Mouse (Mus musculus): ENCODE results near the gene Tcf7. TPM values are rescaled to one million over a fixed set of nuclear protein-coding genes. Genes with fewer than 3 reads are reported as not detected.
A peak's percentile ranks its signal among the peaks of the same experiment; 100 is the strongest.

Tcf7 gene
- polyA plus RNA-seq, 1 experiment from 2014 or later = 5.5 TPM

DNA sequence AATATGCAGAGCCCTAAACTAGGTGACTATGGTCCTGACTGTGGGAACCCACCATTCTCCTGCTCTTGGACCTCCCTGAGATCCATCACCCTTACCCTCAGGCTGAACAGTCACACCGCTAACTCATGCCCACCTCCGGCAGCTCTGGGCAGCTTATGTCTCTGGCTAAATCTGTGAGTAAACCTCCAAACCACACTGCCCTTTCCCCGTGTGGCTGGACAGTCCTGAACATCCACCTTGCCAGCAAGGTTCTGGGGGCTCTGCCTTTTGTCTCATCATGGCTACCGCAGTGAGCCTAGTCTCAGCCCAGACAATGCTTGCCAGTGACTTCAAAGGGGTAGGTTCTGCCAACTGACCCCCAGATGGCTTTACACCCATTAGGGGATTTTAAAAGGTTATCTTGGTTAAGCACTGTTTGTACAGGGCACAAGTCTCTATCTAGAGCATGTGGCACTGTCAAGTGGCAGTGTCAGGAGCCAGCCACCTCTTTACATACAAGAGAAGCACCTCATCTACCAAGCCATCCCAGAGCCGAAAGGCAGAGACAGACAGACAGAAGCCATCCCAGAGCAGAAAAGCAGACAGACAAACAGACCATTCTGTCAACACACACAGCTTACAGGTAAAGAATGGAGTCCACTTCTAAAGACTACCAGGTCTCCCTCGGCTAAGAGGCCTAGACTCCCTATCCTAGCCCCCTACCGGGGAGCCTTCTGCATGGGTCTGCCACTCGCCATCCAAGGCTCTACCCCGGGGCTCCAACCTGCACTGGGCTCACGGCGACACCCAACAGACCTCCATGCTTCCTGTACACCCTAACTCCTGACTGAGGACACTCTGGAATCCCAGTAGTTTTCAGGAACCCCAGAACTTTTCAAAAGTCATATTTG lies 2.0 kb downstream of the Tcf7 start:
- H3K4me1 ChIP-seq (ENCODE audit: control insufficient read depth, insufficient read depth, low read length) = peaks cover 20% of the 10 kb centered on the region
- 89% methylated on average over 11 of the region's 11 CpGs for WGBS (ENCODE audit: insufficient replicate concordance)
- ATAC-seq (replicated peaks; ENCODE audit: insufficient number of reproducible peaks, low FRiP score, low TSS enrichment) = no peak
- H3K27me3 ChIP-seq (ENCODE audit: control insufficient read depth, insufficient read depth, low read length) = peaks cover 12% of the 10 kb centered on the region; the same call in 1 of the 2 replicates
- no peaks in the 10 kb centered on the region for H3K36me3 ChIP-seq (ENCODE audit: control insufficient read depth, insufficient read depth, low read length)
- H3K4me2 ChIP-seq = no peak overlapping the region
- no peak overlapping the region for H3K4me3 ChIP-seq (ENCODE audit: low read depth, low read length)
- no peak overlapping the region for H3K27ac ChIP-seq (ENCODE audit: low read depth, low read length)
- H3K9ac ChIP-seq (ENCODE audit: low read depth, low read length) = no peak overlapping the region
- no peaks in the 10 kb centered on the region for H3K9me3 ChIP-seq (replicated peaks; ENCODE audit: control insufficient read depth, low read length)

DNA sequence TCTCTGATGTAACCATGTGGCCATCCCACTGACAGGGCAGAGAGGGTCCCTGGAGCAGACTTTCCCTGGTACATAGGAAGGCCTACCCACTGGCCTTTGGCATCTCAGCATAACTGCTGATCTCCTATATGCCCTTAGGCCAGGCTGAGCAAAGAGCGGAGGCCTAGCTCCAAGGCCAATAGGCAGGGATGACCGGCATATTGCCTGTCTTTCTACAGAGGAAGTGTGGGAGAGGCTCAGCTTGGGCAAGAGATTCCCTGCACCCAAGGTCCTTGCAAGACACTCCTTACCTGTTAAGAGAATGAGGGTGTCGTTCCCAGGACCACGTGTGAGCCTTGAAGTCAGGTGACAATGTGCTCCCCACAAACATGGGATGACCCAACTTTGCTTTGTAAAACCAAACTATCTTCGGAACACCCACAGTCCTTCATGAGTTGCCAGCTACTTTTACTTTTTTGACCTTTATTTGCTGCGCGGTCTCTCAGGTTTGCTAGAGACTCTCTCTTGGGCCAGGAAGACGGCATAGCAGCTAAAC lies 3.1 kb downstream of the Tcf7 start:
- peaks cover 28% of the 10 kb centered on the region for H3K4me1 ChIP-seq (ENCODE audit: control insufficient read depth, insufficient read depth, low read length)
- ATAC-seq (replicated peaks; ENCODE audit: insufficient number of reproducible peaks, low FRiP score, low TSS enrichment) = no peak

DNA sequence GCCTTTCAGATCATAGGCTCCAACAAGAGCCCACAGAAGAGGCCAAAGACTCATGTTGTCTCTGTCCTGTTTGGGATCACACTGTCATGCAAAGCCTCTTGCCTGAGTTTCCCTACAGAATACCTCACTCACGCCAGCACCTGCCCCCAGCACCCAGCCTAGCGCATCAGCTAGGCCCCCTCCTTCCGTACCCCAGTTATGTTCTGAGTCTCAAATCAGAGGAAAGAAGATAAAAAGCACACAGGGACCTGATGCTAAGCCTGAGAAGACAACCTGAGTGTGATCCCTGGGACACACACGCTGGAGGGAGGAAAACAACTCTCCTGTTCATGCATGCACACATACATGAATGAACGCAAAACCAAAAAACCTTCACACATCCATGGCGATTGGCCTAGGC lies 3.8 kb downstream of the Tcf7 start:
- H3K27ac ChIP-seq (ENCODE audit: low read depth, low read length) = no peak overlapping the region
- no peak overlapping the region for H3K4me2 ChIP-seq
- H3K4me1 ChIP-seq (ENCODE audit: control insufficient read depth, insufficient read depth, low read length) = peaks cover 24% of the 10 kb centered on the region
- WGBS (ENCODE audit: insufficient replicate concordance) = 87% methylated on average over 6 of the region's 6 CpGs
- H3K9me3 ChIP-seq (replicated peaks; ENCODE audit: control insufficient read depth, low read length) = no peaks in the 10 kb centered on the region
- no peak overlapping the region for H3K9ac ChIP-seq (ENCODE audit: low read depth, low read length)
- ATAC-seq (replicated peaks; ENCODE audit: insufficient number of reproducible peaks, low FRiP score, low TSS enrichment) = no peak
- 0 out of 2 replicates have a peak, but pooled peaks cover 8% of the 10 kb centered on the region for H3K27me3 ChIP-seq (ENCODE audit: control insufficient read depth, insufficient read depth, low read length)
- H3K36me3 ChIP-seq (ENCODE audit: control insufficient read depth, insufficient read depth, low read length) = no peaks in the 10 kb centered on the region
- no peak overlapping the region for H3K4me3 ChIP-seq (ENCODE audit: low read depth, low read length)

More for the DNA sequence above, 3.1 kb downstream of the Tcf7 start:
- Histone ChIP-seq H3K27me3 (ENCODE audit: control insufficient read depth, insufficient read depth, low read length) (peaks cover 11% of the 10 kb centered on the region; the same call in 1 of the 2 replicates), H3K9ac (ENCODE audit: low read depth, low read length) (no peak overlapping the region), H3K9me3 (replicated peaks; ENCODE audit: control insufficient read depth, low read length) (no peaks in the 10 kb centered on the region), H3K4me2 (no peak overlapping the region), H3K27ac (ENCODE audit: low read depth, low read length) (no peak overlapping the region), H3K4me3 (ENCODE audit: low read depth, low read length) (no peak overlapping the region), H3K36me3 (ENCODE audit: control insufficient read depth, insufficient read depth, low read length) (no peaks in the 10 kb centered on the region)
- WGBS (ENCODE audit: insufficient replicate concordance) = 88% methylated on average over 8 of the region's 8 CpGs

DNA sequence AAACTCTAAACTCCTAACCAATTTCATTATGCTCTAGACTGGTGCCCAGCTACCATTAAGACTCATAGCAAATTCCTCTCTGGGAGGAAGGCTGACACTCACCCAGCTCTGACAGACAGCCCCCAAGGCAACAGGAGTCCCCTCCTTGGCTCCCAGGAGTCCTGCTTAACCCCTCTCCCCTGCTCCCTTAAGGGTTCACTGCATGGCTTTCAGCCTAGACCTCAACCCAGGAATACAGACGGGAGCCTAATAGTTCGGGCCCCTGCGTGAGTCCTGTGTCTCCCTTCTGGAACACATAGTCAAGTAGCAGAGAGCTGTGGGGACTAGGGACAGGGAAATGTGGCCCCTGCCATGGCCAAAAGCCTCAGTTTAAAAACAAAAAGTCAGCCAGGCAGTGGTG lies 4.7 kb downstream of the Tcf7 start:
- H3K9me3 ChIP-seq (replicated peaks; ENCODE audit: control insufficient read depth, low read length) = no peaks in the 10 kb centered on the region
- H3K4me3 ChIP-seq (ENCODE audit: low read depth, low read length) = no peak overlapping the region
- 0 out of 2 replicates have a peak, but pooled peaks cover 6% of the 10 kb centered on the region for H3K27me3 ChIP-seq (ENCODE audit: control insufficient read depth, insufficient read depth, low read length)
- H3K9ac ChIP-seq (ENCODE audit: low read depth, low read length) = no peak overlapping the region
- no peak for ATAC-seq (replicated peaks; ENCODE audit: insufficient number of reproducible peaks, low FRiP score, low TSS enrichment)
- WGBS (ENCODE audit: insufficient replicate concordance) = 84% methylated on average over 3 of the region's 3 CpGs
- no peak overlapping the region for H3K4me2 ChIP-seq
- no peak overlapping the region for H3K27ac ChIP-seq (ENCODE audit: low read depth, low read length)
- H3K4me1 ChIP-seq (ENCODE audit: control insufficient read depth, insufficient read depth, low read length) = peaks cover 19% of the 10 kb centered on the region
- H3K36me3 ChIP-seq (ENCODE audit: control insufficient read depth, insufficient read depth, low read length) = no peaks in the 10 kb centered on the region

DNA sequence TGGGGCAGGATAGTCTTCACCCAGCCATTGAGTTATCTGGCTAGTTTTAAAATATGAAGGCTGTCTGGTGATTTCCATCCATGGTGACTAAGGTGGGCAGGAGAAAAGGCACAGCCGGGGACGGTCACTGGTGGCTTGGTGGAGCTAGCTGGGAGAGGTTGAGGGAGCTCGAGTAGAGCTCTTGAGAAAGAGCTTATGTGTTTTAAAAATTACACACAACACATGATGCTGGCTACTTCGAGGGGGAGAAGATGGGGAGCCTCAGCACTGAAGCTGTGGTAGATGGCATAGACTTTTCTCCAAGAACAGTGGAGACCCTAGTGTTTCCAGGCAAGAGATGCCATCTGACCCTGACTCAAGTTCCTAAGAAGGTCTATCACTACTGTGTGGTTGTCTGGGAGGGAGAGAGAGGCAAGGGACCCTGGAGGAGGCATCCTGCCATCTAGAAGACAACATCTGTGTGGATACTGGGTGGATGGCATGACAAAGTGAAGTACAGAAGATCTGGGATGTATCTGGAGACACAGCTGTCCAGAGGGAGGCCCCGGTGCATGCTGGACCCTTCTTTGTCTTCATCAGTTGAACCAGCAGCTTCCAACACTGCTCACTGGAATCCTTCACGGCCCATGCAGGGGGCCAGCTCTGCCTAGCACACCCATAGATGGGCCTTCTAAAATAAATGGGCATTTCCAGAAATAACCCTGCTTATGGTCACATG lies 5.2 kb downstream of the Tcf7 start:
- Histone ChIP-seq H3K9ac (ENCODE audit: low read depth, low read length) (no peak overlapping the region), H3K4me2 (no peak overlapping the region), H3K36me3 (ENCODE audit: control insufficient read depth, insufficient read depth, low read length) (no peaks in the 10 kb centered on the region), H3K27me3 (ENCODE audit: control insufficient read depth, insufficient read depth, low read length) (0 out of 2 replicates have a peak, but pooled peaks cover 6% of the 10 kb centered on the region), H3K4me3 (ENCODE audit: low read depth, low read length) (no peak overlapping the region), H3K27ac (ENCODE audit: low read depth, low read length) (no peak overlapping the region), H3K4me1 (ENCODE audit: control insufficient read depth, insufficient read depth, low read length) (peaks cover 25% of the 10 kb centered on the region), H3K9me3 (replicated peaks; ENCODE audit: control insufficient read depth, low read length) (no peaks in the 10 kb centered on the region)
- 87% methylated on average over 6 of the region's 6 CpGs for WGBS (ENCODE audit: insufficient replicate concordance)
- ATAC-seq (replicated peaks; ENCODE audit: insufficient number of reproducible peaks, low FRiP score, low TSS enrichment) = no peak

DNA sequence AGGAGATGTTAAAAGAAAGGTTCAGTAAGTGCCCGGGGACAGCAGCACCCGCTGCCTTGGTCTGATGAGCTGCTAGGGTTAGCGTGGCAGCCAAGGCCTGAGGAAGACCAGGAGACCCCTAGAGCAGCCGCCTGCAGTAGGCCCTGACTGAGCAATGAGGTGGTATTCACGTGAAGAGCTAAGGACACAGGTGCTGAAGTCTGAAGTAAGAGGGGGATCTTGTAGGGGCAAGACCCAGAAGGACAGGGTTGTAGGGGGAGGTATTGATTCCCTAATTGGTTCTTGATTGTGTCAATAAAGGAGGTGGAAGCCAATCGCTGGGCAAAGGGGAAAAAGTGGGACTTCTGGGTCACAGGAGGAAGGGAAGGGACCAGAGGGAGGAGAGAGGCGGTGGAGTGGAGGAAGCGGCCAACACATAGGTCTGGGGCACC lies 5.8 kb downstream of the Tcf7 start:
- WGBS (ENCODE audit: insufficient replicate concordance) = 87% methylated on average over 8 of the region's 8 CpGs
- Histone ChIP-seq H3K4me3 (ENCODE audit: low read depth, low read length) (no peak overlapping the region), H3K36me3 (ENCODE audit: control insufficient read depth, insufficient read depth, low read length) (no peaks in the 10 kb centered on the region), H3K4me1 (ENCODE audit: control insufficient read depth, insufficient read depth, low read length) (peaks cover 31% of the 10 kb centered on the region), H3K27ac (ENCODE audit: low read depth, low read length) (no peak overlapping the region), H3K4me2 (no peak overlapping the region), H3K9ac (ENCODE audit: low read depth, low read length) (no peak overlapping the region), H3K9me3 (replicated peaks; ENCODE audit: control insufficient read depth, low read length) (no peaks in the 10 kb centered on the region), H3K27me3 (ENCODE audit: control insufficient read depth, insufficient read depth, low read length) (0 out of 2 replicates have a peak, but pooled peaks cover 4% of the 10 kb centered on the region)
- ATAC-seq (replicated peaks; ENCODE audit: insufficient number of reproducible peaks, low FRiP score, low TSS enrichment) = no peak

DNA sequence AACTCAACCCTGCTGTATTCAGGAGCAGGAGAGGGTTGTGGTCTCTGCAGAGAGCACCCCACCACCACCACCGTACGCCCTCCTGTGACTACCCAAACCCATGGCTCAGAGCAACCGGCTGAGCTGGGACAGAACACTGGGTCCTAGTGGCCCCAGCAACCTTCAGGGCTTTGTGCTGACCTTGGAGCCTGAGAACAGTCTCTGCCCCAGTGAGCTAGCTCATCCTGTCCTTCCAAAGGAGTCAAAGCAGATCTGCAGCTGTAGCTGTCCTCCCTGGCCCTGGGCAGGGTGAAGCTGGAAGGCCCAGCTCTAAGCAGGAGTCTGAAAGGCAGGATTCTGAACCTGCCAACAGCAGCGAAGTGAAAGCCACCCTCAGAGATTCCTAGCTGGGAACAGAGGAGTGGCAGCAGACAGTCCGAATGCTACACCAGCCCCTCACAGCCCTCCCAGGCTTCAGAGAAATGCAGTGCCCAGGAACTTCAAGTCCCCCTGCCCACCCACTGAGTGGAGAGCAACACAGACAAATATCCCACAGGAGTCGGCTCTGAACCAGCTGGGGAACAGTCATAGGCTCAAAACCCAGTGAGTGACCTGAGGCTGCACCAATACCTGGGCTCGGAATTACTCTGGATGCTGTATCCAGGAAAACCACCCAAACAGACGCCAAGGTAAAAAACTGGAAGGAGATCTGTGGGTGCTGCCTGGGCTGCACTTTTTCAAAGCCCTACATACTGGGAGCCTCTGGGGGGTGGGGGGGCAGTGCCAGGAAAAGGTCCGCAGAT lies 6.8 kb downstream of the Tcf7 start:
- Histone ChIP-seq H3K4me2 (no peak overlapping the region), H3K4me1 (ENCODE audit: control insufficient read depth, insufficient read depth, low read length) (peaks cover 35% of the 10 kb centered on the region), H3K36me3 (ENCODE audit: control insufficient read depth, insufficient read depth, low read length) (no peaks in the 10 kb centered on the region), H3K27ac (ENCODE audit: low read depth, low read length) (no peak overlapping the region), H3K4me3 (ENCODE audit: low read depth, low read length) (no peak overlapping the region), H3K9me3 (replicated peaks; ENCODE audit: control insufficient read depth, low read length) (no peaks in the 10 kb centered on the region), H3K9ac (ENCODE audit: low read depth, low read length) (0 out of 2 replicates have a peak overlapping the region, but pooled peaks have one; percentile 36), H3K27me3 (ENCODE audit: control insufficient read depth, insufficient read depth, low read length) (no peaks in the 10 kb centered on the region)
- no peak for ATAC-seq (replicated peaks; ENCODE audit: insufficient number of reproducible peaks, low FRiP score, low TSS enrichment)
- 72% methylated on average over 9 of the region's 9 CpGs for WGBS (ENCODE audit: insufficient replicate concordance)

DNA sequence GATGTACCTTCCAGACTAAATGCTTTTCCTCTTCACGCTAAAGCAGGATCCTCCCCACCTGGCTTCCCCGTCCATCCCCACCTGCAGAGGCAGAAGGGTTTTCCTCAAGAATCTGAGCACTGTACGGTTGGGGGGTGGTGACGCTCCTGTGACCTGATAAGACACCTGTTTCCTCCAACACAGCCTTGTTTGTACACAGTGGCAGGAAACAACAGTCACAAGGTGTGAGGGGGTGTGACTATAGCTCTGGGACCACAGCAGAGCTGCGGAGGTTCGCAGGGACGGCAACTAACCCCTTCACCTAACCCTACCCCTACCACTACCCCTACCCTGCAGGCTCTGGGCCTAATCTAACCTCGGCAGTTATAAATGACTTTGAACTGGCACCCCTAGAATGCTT lies 7.4 kb downstream of the Tcf7 start:
- Histone ChIP-seq H3K4me3 (ENCODE audit: low read depth, low read length) (no peak overlapping the region), H3K4me1 (ENCODE audit: control insufficient read depth, insufficient read depth, low read length) (peaks cover 35% of the 10 kb centered on the region), H3K27me3 (ENCODE audit: control insufficient read depth, insufficient read depth, low read length) (no peaks in the 10 kb centered on the region), H3K27ac (ENCODE audit: low read depth, low read length) (no peak overlapping the region), H3K36me3 (ENCODE audit: control insufficient read depth, insufficient read depth, low read length) (no peaks in the 10 kb centered on the region), H3K9ac (ENCODE audit: low read depth, low read length) (no peak overlapping the region), H3K9me3 (replicated peaks; ENCODE audit: control insufficient read depth, low read length) (no peaks in the 10 kb centered on the region), H3K4me2 (no peak overlapping the region)
- WGBS (ENCODE audit: insufficient replicate concordance) = 69% methylated on average over 8 of the region's 8 CpGs
- no peak for ATAC-seq (replicated peaks; ENCODE audit: insufficient number of reproducible peaks, low FRiP score, low TSS enrichment)

All from heart, embryonic 11.5 days (tissue).